Mouse (Mus musculus): ENCODE results near the gene Swt1. TPM values are rescaled to one million over a fixed set of nuclear protein-coding genes. Genes with fewer than 3 reads are reported as not detected.

Swt1 gene
- polyA plus RNA-seq, 1 experiment = 1.7 TPM

- Histone ChIP-seq H3K36me3 (ENCODE audit: control insufficient read depth, insufficient read depth) (peaks cover 28% of the 10 kb centered on the region), H3K4me3 (ENCODE audit: insufficient read depth, poor library complexity, severe bottlenecking) (no peak overlapping the region), H3ac (ENCODE audit: control insufficient read depth, insufficient read length, low read depth) (no peak overlapping the region), H3K79me2 (ENCODE audit: control insufficient read depth, insufficient read depth) (no peaks in the 10 kb centered on the region), H3K27me3 (ENCODE audit: control insufficient read depth, insufficient read depth, insufficient read length) (no peaks in the 10 kb centered on the region), H3K79me3 (ENCODE audit: low read depth) (no peaks in the 10 kb centered on the region)
- no peak for TF ChIP-seq USF1 (IDR thresholded peaks at IDR 0.05; ENCODE audit: low read depth)
- TF ChIP-seq MYOD1 (IDR thresholded peaks at IDR 0.05; ENCODE audit: control insufficient read depth, insufficient read length, low read depth) = no peak
- TF ChIP-seq MAX (IDR thresholded peaks at IDR 0.05) = no peak
These were observed 55.4 kb downstream of the Swt1 start for GRCm38 (mm10) chr1:151372823-151373222.

GRCm38 (mm10) chr1:151371543-151371942 is 56.7 kb downstream of the Swt1 start:
- Histone ChIP-seq H3K79me3 (ENCODE audit: low read depth) (no peaks in the 10 kb centered on the region), H3K4me3 (ENCODE audit: insufficient read depth, poor library complexity, severe bottlenecking) (no peak overlapping the region), H3K36me3 (ENCODE audit: control insufficient read depth, insufficient read depth) (peaks cover 40% of the 10 kb centered on the region), H3ac (ENCODE audit: control insufficient read depth, insufficient read length, low read depth) (no peak overlapping the region), H3K27me3 (ENCODE audit: control insufficient read depth, insufficient read depth, insufficient read length) (no peaks in the 10 kb centered on the region), H3K79me2 (ENCODE audit: control insufficient read depth, insufficient read depth) (no peaks in the 10 kb centered on the region)
- TF ChIP-seq MYOG (IDR thresholded peaks at IDR 0.05; ENCODE audit: control insufficient read depth, extremely low read depth, insufficient read length) (no peak), USF1 (IDR thresholded peaks at IDR 0.05; ENCODE audit: low read depth) (no peak), MAX (IDR thresholded peaks at IDR 0.05) (no peak), CEBPB (IDR thresholded peaks at IDR 0.05; ENCODE audit: low read depth) (no peak), FOSL1 (IDR thresholded peaks at IDR 0.05; ENCODE audit: insufficient read depth, low read length, poor library complexity, severe bottlenecking) (no peak), MYOD1 (IDR thresholded peaks at IDR 0.05; ENCODE audit: control insufficient read depth, insufficient read length, low read depth) (no peak)

- H3K79me2 ChIP-seq (ENCODE audit: control insufficient read depth, insufficient read depth) = no peaks in the 10 kb centered on the region
- no peaks in the 10 kb centered on the region for H3K27me3 ChIP-seq (ENCODE audit: control insufficient read depth, insufficient read depth, insufficient read length)
- peaks cover 50% of the 10 kb centered on the region for H3K36me3 ChIP-seq (ENCODE audit: control insufficient read depth, insufficient read depth)
- H3K79me3 ChIP-seq (ENCODE audit: low read depth) = no peaks in the 10 kb centered on the region
- H3K4me3 ChIP-seq (ENCODE audit: insufficient read depth, poor library complexity, severe bottlenecking) = no peak overlapping the region
- TF ChIP-seq FOSL1 (IDR thresholded peaks at IDR 0.05; ENCODE audit: insufficient read depth, low read length, poor library complexity, severe bottlenecking) (no peak), MYOG (IDR thresholded peaks at IDR 0.05; ENCODE audit: control insufficient read depth, extremely low read depth, insufficient read length) (no peak), MYOD1 (IDR thresholded peaks at IDR 0.05; ENCODE audit: control insufficient read depth, insufficient read length, low read depth) (no peak), CTCF (IDR thresholded peaks at IDR 0.05; ENCODE audit: control insufficient read depth, insufficient read depth, insufficient read length) (no peak), MAX (IDR thresholded peaks at IDR 0.05) (no peak), CEBPB (IDR thresholded peaks at IDR 0.05; ENCODE audit: low read depth) (no peak), USF1 (IDR thresholded peaks at IDR 0.05; ENCODE audit: low read depth) (no peak)
- no peak overlapping the region for H3ac ChIP-seq (ENCODE audit: control insufficient read depth, insufficient read length, low read depth)
These were observed 57.7 kb downstream of the Swt1 start for GRCm38 (mm10) chr1:151370573-151370972.

- Histone ChIP-seq H3K79me3 (ENCODE audit: low read depth) (no peaks in the 10 kb centered on the region), H3K4me3 (ENCODE audit: insufficient read depth, poor library complexity, severe bottlenecking) (no peak overlapping the region), H3ac (ENCODE audit: control insufficient read depth, insufficient read length, low read depth) (no peak overlapping the region), H3K79me2 (ENCODE audit: control insufficient read depth, insufficient read depth) (no peaks in the 10 kb centered on the region), H3K36me3 (ENCODE audit: control insufficient read depth, insufficient read depth) (peaks cover 66% of the 10 kb centered on the region), H3K27me3 (ENCODE audit: control insufficient read depth, insufficient read depth, insufficient read length) (no peaks in the 10 kb centered on the region)
- TF ChIP-seq FOSL1 (IDR thresholded peaks at IDR 0.05; ENCODE audit: insufficient read depth, low read length, poor library complexity, severe bottlenecking) (no peak), CTCF (IDR thresholded peaks at IDR 0.05; ENCODE audit: control insufficient read depth, insufficient read depth, insufficient read length) (no peak), CEBPB (IDR thresholded peaks at IDR 0.05; ENCODE audit: low read depth) (no peak), MYOD1 (IDR thresholded peaks at IDR 0.05; ENCODE audit: control insufficient read depth, insufficient read length, low read depth) (no peak), MYOG (IDR thresholded peaks at IDR 0.05; ENCODE audit: control insufficient read depth, extremely low read depth, insufficient read length) (no peak), USF1 (IDR thresholded peaks at IDR 0.05; ENCODE audit: low read depth) (no peak), MAX (IDR thresholded peaks at IDR 0.05) (no peak)
These were observed 59.8 kb downstream of the Swt1 start for GRCm38 (mm10) chr1:151368444-151368843.

- TF ChIP-seq MYOD1 (IDR thresholded peaks at IDR 0.05; ENCODE audit: control insufficient read depth, insufficient read length, low read depth) (no peak), FOSL1 (IDR thresholded peaks at IDR 0.05; ENCODE audit: insufficient read depth, low read length, poor library complexity, severe bottlenecking) (no peak), MAX (IDR thresholded peaks at IDR 0.05) (no peak), CTCF (IDR thresholded peaks at IDR 0.05; ENCODE audit: control insufficient read depth, insufficient read depth, insufficient read length) (no peak), CEBPB (IDR thresholded peaks at IDR 0.05; ENCODE audit: low read depth) (no peak), MYOG (IDR thresholded peaks at IDR 0.05; ENCODE audit: control insufficient read depth, extremely low read depth, insufficient read length) (no peak), USF1 (IDR thresholded peaks at IDR 0.05; ENCODE audit: low read depth) (no peak)
- Histone ChIP-seq H3K79me2 (ENCODE audit: control insufficient read depth, insufficient read depth) (no peaks in the 10 kb centered on the region), H3K79me3 (ENCODE audit: low read depth) (no peaks in the 10 kb centered on the region), H3K27me3 (ENCODE audit: control insufficient read depth, insufficient read depth, insufficient read length) (no peaks in the 10 kb centered on the region), H3K4me3 (ENCODE audit: insufficient read depth, poor library complexity, severe bottlenecking) (no peak overlapping the region), H3ac (ENCODE audit: control insufficient read depth, insufficient read length, low read depth) (no peak overlapping the region), H3K36me3 (ENCODE audit: control insufficient read depth, insufficient read depth) (peaks cover 69% of the 10 kb centered on the region)
These were observed 60.4 kb downstream of the Swt1 start for GRCm38 (mm10) chr1:151367721-151368324.

Data from C2C12 (cell line).